Mouse (Mus musculus) myocyte (in vitro differentiated cells): ENCODE measurements around the gene Gadd45b. TPM values are rescaled to one million over a fixed set of nuclear protein-coding genes. Genes with fewer than 3 reads are reported as not detected.

ENCODE experiments used
- H3K27me3 ChIP-seq: one replicate; pipeline ENCODE4 v1.6.1; 2011; ENCODE audit not compliant: control insufficient read depth, insufficient read depth, insufficient read length
- H3K36me3 ChIP-seq: one replicate; pipeline ENCODE4 v1.6.1; 2011; ENCODE audit not compliant: control insufficient read depth, insufficient read depth
- H3K4me2 ChIP-seq: one replicate; pipeline ENCODE4 v1.6.1; 2011; ENCODE audit warnings: low read depth, control low read depth
- H3K4me3 ChIP-seq: one replicate; pipeline ENCODE4 v1.5.1; 2011; ENCODE audit warnings: mild to moderate bottlenecking, control low read depth, moderate library complexity
- H3K79me2 ChIP-seq: one replicate; pipeline ENCODE4 v1.6.1; 2011; ENCODE audit not compliant: control insufficient read depth, insufficient read depth
- H3ac ChIP-seq: one replicate; pipeline ENCODE4 v1.6.1; 2011; ENCODE audit not compliant: control insufficient read depth, insufficient read length
- CEBPB ChIP-seq: IDR thresholded peaks from 2 replicates; pipeline ENCODE4 v1.6.1; 2011; ENCODE audit warnings: mild to moderate bottlenecking, moderate library complexity; ENCODE audit not compliant: poor library complexity, insufficient read depth, severe bottlenecking
- E2F4 ChIP-seq: IDR thresholded peaks from one replicate; pipeline ENCODE4 v1.6.1; 2011; ENCODE audit warnings: mild to moderate bottlenecking, control low read depth, moderate library complexity; ENCODE audit not compliant: insufficient read depth
- MAX ChIP-seq: IDR thresholded peaks from one replicate; pipeline ENCODE4 v1.6.1; 2011; ENCODE audit warnings: low read depth, mild to moderate bottlenecking, control low read depth
- MYOD1 ChIP-seq, 3 experiments: IDR thresholded peaks; one replicate each; pipeline ENCODE4 v1.6.1; 2011; ENCODE audit warnings: control low read depth in 2 of 3, low read depth in 2 of 3, mild to moderate bottlenecking in 2 of 3, moderate library complexity in 1 of 3; ENCODE audit not compliant: insufficient read length in 2 of 3, control insufficient read depth in 1 of 3
- MYOG ChIP-seq, 3 experiments: IDR thresholded peaks; one replicate each; pipeline ENCODE4 v1.6.1; 2011; ENCODE audit warnings: control low read depth in 2 of 3, low read depth in 2 of 3, mild to moderate bottlenecking in 2 of 3; ENCODE audit not compliant: insufficient read length in 2 of 3, control insufficient read depth in 1 of 3, insufficient read depth in 1 of 3
- POLR2A ChIP-seq: IDR thresholded peaks from one replicate; pipeline ENCODE4 v1.6.1; 2011; ENCODE audit warnings: low read depth, mild to moderate bottlenecking, control low read depth, moderate library complexity; ENCODE audit not compliant: insufficient read length
- POLR2AphosphoS2 ChIP-seq: IDR thresholded peaks from one replicate; pipeline ENCODE4 v1.6.1; 2011; ENCODE audit warnings: low read depth, control low read depth; ENCODE audit not compliant: insufficient read length
- REST ChIP-seq: IDR thresholded peaks from one replicate; pipeline ENCODE4 v1.6.1; 2011; ENCODE audit warnings: mild to moderate bottlenecking, control low read depth, moderate library complexity; ENCODE audit not compliant: insufficient read depth, insufficient read length
- SRF ChIP-seq: IDR thresholded peaks from one replicate; pipeline ENCODE4 v1.6.1; 2011; ENCODE audit warnings: low read depth; ENCODE audit not compliant: control insufficient read depth, insufficient read length
- TCF12 ChIP-seq: IDR thresholded peaks from one replicate; pipeline ENCODE4 v1.6.1; 2011; ENCODE audit warnings: mild to moderate bottlenecking, control low read depth; ENCODE audit not compliant: poor library complexity, insufficient read depth, severe bottlenecking
- TCF3 ChIP-seq: IDR thresholded peaks from one replicate; pipeline ENCODE4 v1.6.1; 2011; ENCODE audit warnings: low read depth, control low read depth; ENCODE audit not compliant: insufficient read length
- USF1 ChIP-seq: IDR thresholded peaks from one replicate; pipeline ENCODE4 v1.6.1; 2011; ENCODE audit warnings: low read depth, mild to moderate bottlenecking, control low read depth, moderate library complexity
- polyA plus RNA-seq: library from polyadenylated mRNA; unstranded; fragments of >200 nt; fragmentation: generic; extraction: Trizol; gene quantifications from one replicate; pipeline ENCODE4 v1.2.1, GENCODE M21; 2012; ENCODE audit warnings: missing spikeins

Gene Gadd45b
- polyA plus RNA-seq, 1 experiment, result 52.2 TPM

GRCm38 (mm10) chr10:80914253-80914656 is 15.6 kb upstream of the Gadd45b start:
- Histone ChIP-seq H3K79me2 (peaks cover 30% of the 10 kb centered on the region), H3K36me3 (peaks cover 3% of the 10 kb centered on the region), H3K27me3 (no peaks in the 10 kb centered on the region), H3K4me2 (peak overlapping the region; percentile 46), H3K4me3 (no peak overlapping the region), H3ac (no peak overlapping the region)
- peak; percentile 3 for TF ChIP-seq POLR2A
- peak; percentile 98 for TF ChIP-seq TCF12
- peak; percentile 82 to 97 (median 94) for TF ChIP-seq MYOD1 (IDR thresholded peaks at IDR 0.05; ENCODE audit: control insufficient read depth in 1 of 3, insufficient read length in 2 of 3, low read depth in 2 of 3)
- TF ChIP-seq SRF, result peak; percentile 21
- no peak for TF ChIP-seq MAX
- no peak for TF ChIP-seq REST
- TF ChIP-seq MYOG (IDR thresholded peaks at IDR 0.05; ENCODE audit: control insufficient read depth in 1 of 3, insufficient read depth in 1 of 3, insufficient read length in 2 of 3, low read depth in 2 of 3), result peak; percentile 87 to 99 (median 95)
- TF ChIP-seq CEBPB, result 0 out of 2 replicates have a peak, but pooled peaks have one; percentile 32
- TF ChIP-seq POLR2AphosphoS2, result peak; percentile 32
- TF ChIP-seq USF1, result no peak
- peak; percentile 99 for TF ChIP-seq TCF3

GRCm38 (mm10) chr10:80915260-80915659 is 14.6 kb upstream of the Gadd45b start:
- peaks cover 30% of the 10 kb centered on the region for H3K79me2 ChIP-seq
- no peaks in the 10 kb centered on the region for H3K27me3 ChIP-seq
- peak overlapping the region; percentile 46 for H3K4me2 ChIP-seq
- no peak overlapping the region for H3ac ChIP-seq
- H3K36me3 ChIP-seq, result no peaks in the 10 kb centered on the region
- H3K4me3 ChIP-seq, result peak overlapping the region; percentile 92
- TF ChIP-seq SRF, result no peak
- no peak for TF ChIP-seq POLR2AphosphoS2
- TF ChIP-seq TCF3, result no peak
- TF ChIP-seq MYOG (IDR thresholded peaks at IDR 0.05; ENCODE audit: control insufficient read depth in 1 of 3, insufficient read depth in 1 of 3, insufficient read length in 2 of 3, low read depth in 2 of 3), result no peak
- TF ChIP-seq USF1, result no peak
- no peak for TF ChIP-seq POLR2A
- no peak for TF ChIP-seq TCF12

GRCm38 (mm10) chr10:80915736-80916135 is 14.1 kb upstream of the Gadd45b start:
- peaks cover 30% of the 10 kb centered on the region for H3K79me2 ChIP-seq
- TF ChIP-seq TCF3 (no peak), REST (no peak)
- peak overlapping the region; percentile 94 for H3K4me2 ChIP-seq
- no peaks in the 10 kb centered on the region for H3K27me3 ChIP-seq
- peak overlapping the region; percentile 92 for H3K4me3 ChIP-seq
- no peaks in the 10 kb centered on the region for H3K36me3 ChIP-seq
- H3ac ChIP-seq, result no peak overlapping the region

- Histone ChIP-seq H3K27me3 (no peaks in the 10 kb centered on the region), H3ac (peak overlapping the region; percentile 66), H3K79me2 (peaks cover 29% of the 10 kb centered on the region), H3K4me3 (peak overlapping the region; percentile 92), H3K4me2 (peak overlapping the region; percentile 94), H3K36me3 (no peaks in the 10 kb centered on the region)
- TF ChIP-seq TCF3 (no peak), MYOG (IDR thresholded peaks at IDR 0.05; ENCODE audit: control insufficient read depth in 1 of 3, insufficient read depth in 1 of 3, insufficient read length in 2 of 3, low read depth in 2 of 3) (no peak), SRF (no peak), USF1 (no peak), POLR2AphosphoS2 (no peak), CEBPB (no peak)
Observed at GRCm38 (mm10) chr10:80917336-80917778, 12.5 kb upstream of the Gadd45b start.

- H3K36me3 ChIP-seq, result no peaks in the 10 kb centered on the region
- H3ac ChIP-seq, result peak within 1 kb of the TSS; percentile 66
- peak within 1 kb of the TSS; percentile 94 for H3K4me2 ChIP-seq
- H3K4me3 ChIP-seq, result peak within 1 kb of the TSS; percentile 92
- peak; percentile 72 for TF ChIP-seq POLR2A
- no peak for TF ChIP-seq USF1
- peak; percentile 47 for TF ChIP-seq POLR2AphosphoS2
- TF ChIP-seq MYOG (IDR thresholded peaks at IDR 0.05; ENCODE audit: control insufficient read depth in 1 of 3, insufficient read depth in 1 of 3, insufficient read length in 2 of 3, low read depth in 2 of 3), result peak in 1 of 3 experiments; percentile 3
- TF ChIP-seq E2F4, result peak; percentile 85
- TF ChIP-seq TCF12, result no peak
- TF ChIP-seq CEBPB, result no peak
- TF ChIP-seq MAX, result no peak
- no peak for TF ChIP-seq TCF3
- TF ChIP-seq MYOD1 (IDR thresholded peaks at IDR 0.05; ENCODE audit: control insufficient read depth in 1 of 3, insufficient read length in 2 of 3, low read depth in 2 of 3), result peak in 1 of 3 experiments; percentile 11
- no peak for TF ChIP-seq SRF
- H3K79me2 ChIP-seq, result peaks cover 23% of the 10 kb centered on the region
- H3K27me3 ChIP-seq, result no peaks in the 10 kb centered on the region
Observed at GRCm38 (mm10) chr10:80917779-80918434, 12.0 kb upstream of the Gadd45b start, which contains the start of gene Lmnb2. Gene Lmnb2, minus strand, starts transcription at chr10:80918245.
